23 mouse cellular contexts compared by ENCODE assay signal in the genomic region with DNA sequence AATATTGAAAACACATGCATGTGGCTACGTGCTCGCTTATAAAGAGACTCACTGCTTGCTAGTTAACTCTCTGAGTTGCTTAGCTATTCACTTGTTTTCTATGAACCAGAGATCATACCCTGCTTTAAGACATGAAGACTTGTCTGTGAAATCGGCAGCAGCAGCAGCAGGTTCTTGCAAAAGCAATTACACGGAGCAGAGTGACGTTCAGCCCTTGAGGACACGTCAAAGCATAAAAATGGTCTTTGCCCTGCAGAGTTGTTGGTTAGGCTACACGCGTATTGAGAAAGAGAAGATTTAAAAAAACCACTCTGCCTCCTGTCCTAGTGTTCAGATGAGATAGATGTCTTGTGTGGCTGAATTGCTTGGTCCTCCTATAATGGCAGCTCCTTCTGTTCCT. TPM values are rescaled to one million over a fixed set of nuclear protein-coding genes. Genes with fewer than 3 reads are reported as not detected.
DNase-seq lines count a peak whose midpoint lies in the region; ATAC-seq and TF ChIP-seq lines count a peak whose summit lies in the region.
"Had no signal": no experiment of that assay in that cellular context is flagged by ENCODE, and none has a peak within 500 bp of the region (broad histone marks: within the 10 kb centered on the region; RNA-seq: fewer than 3 reads in every experiment).

No protein-coding gene starts in this region.

- no peak for TF ChIP-seq POLR2A in liver, adult 2 months (IDR thresholded peaks at IDR 0.05; ENCODE audit: extremely low read depth, insufficient read depth, low read length)

- no peaks in the 10 kb centered on the region for H3K36me3 ChIP-seq in embryonic facial prominence, embryonic 11.5 days (replicated peaks; ENCODE audit: control insufficient read depth, insufficient read depth, low read depth, low read length)
- no peaks in the 10 kb centered on the region for H3K36me3 ChIP-seq in embryonic facial prominence, embryonic 10.5 days (replicated peaks)
- H3K36me3 ChIP-seq in kidney, embryonic 15.5 days: no peaks in the 10 kb centered on the region
- 0 out of 2 replicates have a peak, but pooled peaks cover 4% of the 10 kb centered on the region for H3K36me3 ChIP-seq in liver, adult 2 months (ENCODE audit: control insufficient read depth, insufficient read depth, low read length)
- H3K36me3 ChIP-seq in liver, embryonic 12.5 days: no peaks in the 10 kb centered on the region
- H3K36me3 ChIP-seq: embryonic facial prominence, embryonic 13.5 days; embryonic facial prominence, embryonic 15.5 days; forebrain, embryonic 10.5 days; forebrain, embryonic 12.5 days had no signal

- DNase-seq in embryonic facial prominence, embryonic 11.5 days (ENCODE audit: low spot score): peak; percentile 17
- no peak for DNase-seq in embryonic facial prominence, embryonic 10.5 days (ENCODE audit: low spot score)
- DNase-seq in kidney, adult 9 months: peak; percentile 35
- DNase-seq in liver, adult 2 months (ENCODE audit: extremely low read depth, low read depth, low spot score): peak; percentile 95
- DNase-seq: adrenal gland, adult 8-10 months; adrenal gland, postnatal 14 days; cerebellum, adult 11 months; cerebellum, adult 18-20 months; cerebellum, adult 8-10 months; cerebellum, adult 9-11 months; cerebellum, postnatal 14 days; cerebellum, postnatal 36 days; embryo, embryonic 11 days had no signal

- no peak overlapping the region for H3K4me2 ChIP-seq in embryonic facial prominence, embryonic 11.5 days (ENCODE audit: low read depth, low read length)
- no peak overlapping the region for H3K4me2 ChIP-seq in kidney, embryonic 15.5 days
- H3K4me2 ChIP-seq in liver, embryonic 12.5 days: no peak overlapping the region
- H3K4me2 ChIP-seq: embryonic facial prominence, embryonic 13.5 days; embryonic facial prominence, embryonic 15.5 days; forebrain, embryonic 12.5 days had no signal

- H3K27ac ChIP-seq in embryonic facial prominence, embryonic 11.5 days (replicated peaks; ENCODE audit: low read depth, low read length): no peak overlapping the region
- H3K27ac ChIP-seq in embryonic facial prominence, embryonic 10.5 days (replicated peaks): no peak overlapping the region
- no peak overlapping the region for H3K27ac ChIP-seq in kidney, embryonic 15.5 days
- H3K27ac ChIP-seq in liver, adult 2 months (replicated peaks; ENCODE audit: insufficient read depth, low read depth, low read length): peak overlapping the region; percentile 73
- no peak overlapping the region for H3K27ac ChIP-seq in liver, embryonic 12.5 days
- H3K27ac ChIP-seq: embryonic facial prominence, embryonic 13.5 days; embryonic facial prominence, embryonic 15.5 days; forebrain, embryonic 10.5 days; forebrain, embryonic 12.5 days had no signal

- H3K4me1 ChIP-seq in embryonic facial prominence, embryonic 11.5 days (ENCODE audit: control insufficient read depth, insufficient read depth, low read length): no peaks in the 10 kb centered on the region
- H3K4me1 ChIP-seq in embryonic facial prominence, embryonic 10.5 days: peaks cover 13% of the 10 kb centered on the region
- peaks cover 10% of the 10 kb centered on the region for H3K4me1 ChIP-seq in kidney, embryonic 15.5 days
- peaks cover 13% of the 10 kb centered on the region for H3K4me1 ChIP-seq in liver, adult 2 months (ENCODE audit: control insufficient read depth, insufficient read depth, low read length)
- H3K4me1 ChIP-seq in liver, embryonic 12.5 days: 0 out of 2 replicates have a peak, but pooled peaks cover 6% of the 10 kb centered on the region

- H3K79me2 ChIP-seq in liver, adult 2 months (ENCODE audit: control insufficient read depth, insufficient read depth, low read length): peaks cover 10% of the 10 kb centered on the region

- no peaks in the 10 kb centered on the region for H3K9me3 ChIP-seq in embryonic facial prominence, embryonic 11.5 days (replicated peaks; ENCODE audit: control insufficient read depth, low read length)
- H3K9me3 ChIP-seq in embryonic facial prominence, embryonic 10.5 days: no peaks in the 10 kb centered on the region
- no peaks in the 10 kb centered on the region for H3K9me3 ChIP-seq in kidney, embryonic 15.5 days (replicated peaks)
- H3K9me3 ChIP-seq in liver, embryonic 12.5 days (replicated peaks): no peaks in the 10 kb centered on the region
- H3K9me3 ChIP-seq: embryonic facial prominence, embryonic 13.5 days; embryonic facial prominence, embryonic 15.5 days; forebrain, embryonic 10.5 days; forebrain, embryonic 12.5 days had no signal

- H3K4me3 ChIP-seq in embryonic facial prominence, embryonic 11.5 days (ENCODE audit: low read depth, low read length): no peak overlapping the region
- H3K4me3 ChIP-seq in embryonic facial prominence, embryonic 10.5 days: no peak overlapping the region
- no peak overlapping the region for H3K4me3 ChIP-seq in kidney, embryonic 15.5 days (replicated peaks)
- H3K4me3 ChIP-seq in liver, adult 2 months (ENCODE audit: insufficient read depth, low read depth, low read length): peak overlapping the region; percentile 29; the same call in 1 of the 2 replicates
- H3K4me3 ChIP-seq in liver, embryonic 12.5 days: no peak overlapping the region
- H3K4me3 ChIP-seq: embryonic facial prominence, embryonic 13.5 days; embryonic facial prominence, embryonic 15.5 days; erythroblast, embryonic 14.5 days; forebrain, embryonic 10.5 days; forebrain, embryonic 12.5 days had no signal

- no peaks in the 10 kb centered on the region for H3K27me3 ChIP-seq in embryonic facial prominence, embryonic 11.5 days (ENCODE audit: control insufficient read depth, insufficient read depth, low read length)
- peaks cover 19% of the 10 kb centered on the region for H3K27me3 ChIP-seq in embryonic facial prominence, embryonic 10.5 days (replicated peaks; ENCODE audit: low read depth, poor library complexity, severe bottlenecking)
- peaks cover 4% of the 10 kb centered on the region; the same call in 1 of the 2 replicates for H3K27me3 ChIP-seq in kidney, embryonic 15.5 days
- no peaks in the 10 kb centered on the region for H3K27me3 ChIP-seq in liver, adult 2 months (ENCODE audit: control insufficient read depth, insufficient read depth, low read length)
- H3K27me3 ChIP-seq in liver, embryonic 12.5 days (replicated peaks): peaks cover 16% of the 10 kb centered on the region

- WGBS in embryonic facial prominence, embryonic 11.5 days: 74% methylated on average over 8 of the region's 8 CpGs
- WGBS in embryonic facial prominence, embryonic 10.5 days: 79% methylated on average over 8 of the region's 8 CpGs
- 86% methylated on average over 8 of the region's 8 CpGs for WGBS in kidney, embryonic 15.5 days
- 22% methylated on average over 8 of the region's 8 CpGs for WGBS in liver, adult 2 months
- 79% methylated on average over 8 of the region's 8 CpGs for WGBS in liver, embryonic 12.5 days (ENCODE audit: insufficient replicate concordance)

- no peak for ATAC-seq in embryonic facial prominence, embryonic 11.5 days (replicated peaks; ENCODE audit: insufficient number of reproducible peaks, low FRiP score, low TSS enrichment, low read depth)
- no peak for ATAC-seq in kidney, embryonic 15.5 days (replicated peaks; ENCODE audit: low FRiP score)
- ATAC-seq in liver, embryonic 12.5 days: no peak
- ATAC-seq: forebrain, embryonic 14.5 days; forebrain, embryonic 16.5 days had no signal

- no peak overlapping the region for H3K9ac ChIP-seq in embryonic facial prominence, embryonic 11.5 days (replicated peaks; ENCODE audit: low read length)
- no peak overlapping the region for H3K9ac ChIP-seq in kidney, embryonic 15.5 days
- H3K9ac ChIP-seq in liver, adult 2 months (ENCODE audit: low read depth, low read length): no peak overlapping the region
- H3K9ac ChIP-seq in liver, embryonic 12.5 days: no peak overlapping the region
- H3K9ac ChIP-seq: embryonic facial prominence, embryonic 13.5 days; embryonic facial prominence, embryonic 15.5 days; forebrain, embryonic 12.5 days had no signal

- no peak for TF ChIP-seq CTCF in liver, adult 2 months (IDR thresholded peaks at IDR 0.05; ENCODE audit: low read depth, low read length)

RNA-seq across cellular contexts. Expression of gene Agtr1a, which starts 3.7 kb away (rescaled TPM):
- polyA plus RNA-seq in embryonic facial prominence, embryonic 11.5 days (2014; fragmentation: Nextera tagmentation; extraction: Ambion mirVana): 2.6 and 3.4 TPM in 2 replicates
- polyA plus RNA-seq in embryonic facial prominence, embryonic 10.5 days (2016; fragmentation: Nextera tagmentation; extraction: Ambion mirVana): 1.5 and 3.3 TPM in 2 replicates
- 11.3 and 13.7 TPM in 2 replicates for polyA plus RNA-seq in kidney, embryonic 15.5 days (2015; fragmentation: Nextera tagmentation; extraction: Ambion mirVana)
- total RNA-seq in liver, adult 2 months (2014; rRNA removed): 45.2 and 55.2 TPM in 2 replicates
- polyA plus RNA-seq in liver, adult 2 months (2012; rRNA removed): 86.5 and 95.1 TPM in 2 replicates
- 4.2 and 4.6 TPM in 2 replicates for polyA plus RNA-seq in liver, embryonic 12.5 days (2016; fragmentation: Nextera tagmentation; extraction: Ambion mirVana)
- polyA plus RNA-seq: C2C12; erythroblast, embryonic 14.5 days had no signal
